Mouse (Mus musculus) forebrain, embryonic 11.5 days (tissue): ENCODE results near the gene Gm3476. TPM values are rescaled to one million over a fixed set of nuclear protein-coding genes. Genes with fewer than 3 reads are reported as not detected.
"Not testable (repeated sequence)": the region's sequence is repeated elsewhere in the genome, so short reads cannot be mapped to it uniquely, and the experiment has no call there.

Source experiments
- ATAC-seq: fragments of 200-750 bp; cut with Nextera tagmentation; replicated peaks from 2 replicates; pipeline ENCODE4 v1.8.0; 2017; ENCODE audit warnings: moderate TSS enrichment; ENCODE audit not compliant: low FRiP score
- DNase-seq: peaks from one replicate; pipeline ENCODE4 v3.0.0-alpha.2; 2017; ENCODE audit warnings: low spot score
- H3K27ac ChIP-seq: fragments of 300-500 bp; sonication (generic); 2 replicates; pipeline ENCODE4 v1.5.1; 2014; ENCODE audit warnings: low read depth, low read length
- H3K27me3 ChIP-seq: fragments of 300-500 bp; sonication (generic); 2 replicates; pipeline ENCODE4 v1.6.1; 2014; ENCODE audit warnings: mild to moderate bottlenecking, low read length, mixed read lengths; ENCODE audit not compliant: control insufficient read depth, insufficient read depth
- H3K36me3 ChIP-seq: fragments of 300-500 bp; sonication (generic); 2 replicates; pipeline ENCODE4 v1.6.1; 2014; ENCODE audit warnings: mild to moderate bottlenecking, low read length, moderate library complexity, mixed read lengths; ENCODE audit not compliant: control insufficient read depth, insufficient read depth
- H3K4me1 ChIP-seq: fragments of 300-500 bp; sonication (generic); replicated peaks from 2 replicates; pipeline ENCODE4 v1.6.1; 2014; ENCODE audit warnings: low read length, mixed read lengths; ENCODE audit not compliant: control insufficient read depth, insufficient read depth
- H3K4me2 ChIP-seq: fragments of 300-500 bp; sonication (generic); 2 replicates; pipeline ENCODE4 v1.6.1; 2014; ENCODE audit warnings: low read depth, mild to moderate bottlenecking, low read length, moderate library complexity, mixed read lengths; ENCODE audit not compliant: severe bottlenecking
- H3K4me3 ChIP-seq: fragments of 300-500 bp; sonication (generic); 2 replicates; pipeline ENCODE4 v1.5.1; 2014; ENCODE audit warnings: low read depth, low read length
- H3K9ac ChIP-seq: fragments of 300-500 bp; sonication (generic); 2 replicates; pipeline ENCODE4 v1.6.1; 2014; ENCODE audit warnings: low read length
- H3K9me3 ChIP-seq: fragments of 300-500 bp; sonication (generic); 2 replicates; pipeline ENCODE4 v1.6.1; 2016; ENCODE audit warnings: low read length, mixed read lengths; ENCODE audit not compliant: control insufficient read depth
- WGBS: fragments of 180-500 bp; shearing (Covaris S2); extraction: QIAGEN DNeasy Blood & Tissue Kit; methylation state at CpG from one replicate; pipeline ENCODE4 v1.1.7; 2014; 5-methylcytosine and 5-hydroxymethylcytosine counted together
- polyA plus RNA-seq: library from polyadenylated mRNA; unstranded; fragments of >200 nt; fragmentation: Nextera tagmentation; extraction: Ambion mirVana; gene quantifications from 2 replicates; pipeline ENCODE4 v1.2.1, GENCODE M21; 2014

Gene Gm3476
- not detected in 2 replicates for polyA plus RNA-seq

DNA sequence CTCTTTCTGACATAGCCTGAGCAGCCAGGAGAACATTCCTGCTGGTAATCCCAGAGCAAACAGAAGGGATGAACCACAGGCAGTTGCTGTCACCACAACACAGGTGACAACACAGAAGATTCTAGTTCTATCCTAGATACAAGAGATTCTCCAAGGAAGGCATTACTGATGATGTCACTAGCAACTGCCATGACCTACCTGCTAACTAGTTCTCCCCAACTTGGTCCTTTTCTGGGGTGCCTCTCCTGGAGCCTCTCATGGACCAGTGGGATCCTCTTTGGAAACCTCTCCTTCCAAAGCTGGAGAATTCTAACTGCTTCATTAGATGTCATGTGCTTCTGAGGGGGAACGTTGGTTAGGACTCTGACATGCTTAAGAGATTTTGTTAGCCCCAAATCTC lies at the start of gene Gm3476:
Gene Gm3476, minus strand, starts transcription at position 101 of the 400 bp plus-strand sequence.
- WGBS: no CpG with 5 or more reads among the region's 1 CpGs
- not testable (repeated sequence) for H3K27ac ChIP-seq, H3K27me3 ChIP-seq, H3K9me3 ChIP-seq, DNase-seq, H3K4me2 ChIP-seq, H3K4me1 ChIP-seq, ATAC-seq, H3K4me3 ChIP-seq, H3K9ac ChIP-seq, H3K36me3 ChIP-seq

DNA sequence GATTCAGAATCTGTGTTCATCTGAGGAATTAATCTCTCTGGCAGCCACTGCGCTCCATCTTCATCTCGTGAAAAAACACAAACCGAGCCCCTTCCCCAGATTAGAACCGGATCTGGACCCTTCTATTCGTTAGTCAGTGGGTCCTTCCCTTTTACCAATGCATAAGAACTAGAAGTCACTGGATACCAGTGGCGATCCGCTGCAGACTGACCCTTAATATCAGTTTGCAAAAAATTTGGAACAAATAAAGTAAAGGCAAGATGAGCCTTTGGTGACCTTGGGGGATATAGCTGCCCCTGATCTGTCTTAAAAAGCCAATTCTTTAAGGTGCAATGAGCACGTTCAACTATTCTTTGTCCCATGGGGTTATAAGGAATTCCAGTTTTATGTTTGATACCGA lies 37.9 kb upstream of the Gm3476 start:
- DNase-seq, H3K27ac ChIP-seq: not testable (repeated sequence)
- WGBS: 89% methylated on average over 2 of the region's 9 CpGs

DNA sequence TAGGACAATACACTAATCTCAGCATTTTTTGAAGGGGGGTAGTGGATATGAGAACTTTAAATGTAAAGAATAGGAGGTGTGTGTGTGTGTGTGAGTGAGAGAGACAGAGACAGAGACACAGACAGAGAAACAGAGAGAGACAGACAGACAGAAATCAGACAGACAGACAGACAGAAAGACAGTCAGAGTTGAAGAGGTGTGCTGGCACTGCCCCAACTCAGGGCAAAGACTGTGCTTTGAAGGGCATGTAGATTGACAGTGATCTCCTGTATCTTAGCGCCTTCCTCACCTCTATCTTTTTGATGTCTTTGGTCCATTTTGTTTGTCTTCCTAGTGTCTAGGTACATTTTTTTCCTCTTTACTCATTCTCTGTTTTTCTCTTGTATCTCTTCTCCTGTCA lies 35.5 kb upstream of the Gm3476 start:
- not testable (repeated sequence) for H3K36me3 ChIP-seq, H3K27ac ChIP-seq, H3K9ac ChIP-seq, H3K27me3 ChIP-seq, H3K4me3 ChIP-seq, H3K9me3 ChIP-seq, H3K4me1 ChIP-seq, ATAC-seq, DNase-seq, H3K4me2 ChIP-seq
- WGBS: no CpG with 5 or more reads among the region's 1 CpGs

More for the DNA sequence above, 37.9 kb upstream of the Gm3476 start:
- not testable (repeated sequence) for H3K9me3 ChIP-seq, H3K27me3 ChIP-seq, H3K4me2 ChIP-seq, H3K4me1 ChIP-seq, ATAC-seq, H3K9ac ChIP-seq, H3K4me3 ChIP-seq, H3K36me3 ChIP-seq

DNA sequence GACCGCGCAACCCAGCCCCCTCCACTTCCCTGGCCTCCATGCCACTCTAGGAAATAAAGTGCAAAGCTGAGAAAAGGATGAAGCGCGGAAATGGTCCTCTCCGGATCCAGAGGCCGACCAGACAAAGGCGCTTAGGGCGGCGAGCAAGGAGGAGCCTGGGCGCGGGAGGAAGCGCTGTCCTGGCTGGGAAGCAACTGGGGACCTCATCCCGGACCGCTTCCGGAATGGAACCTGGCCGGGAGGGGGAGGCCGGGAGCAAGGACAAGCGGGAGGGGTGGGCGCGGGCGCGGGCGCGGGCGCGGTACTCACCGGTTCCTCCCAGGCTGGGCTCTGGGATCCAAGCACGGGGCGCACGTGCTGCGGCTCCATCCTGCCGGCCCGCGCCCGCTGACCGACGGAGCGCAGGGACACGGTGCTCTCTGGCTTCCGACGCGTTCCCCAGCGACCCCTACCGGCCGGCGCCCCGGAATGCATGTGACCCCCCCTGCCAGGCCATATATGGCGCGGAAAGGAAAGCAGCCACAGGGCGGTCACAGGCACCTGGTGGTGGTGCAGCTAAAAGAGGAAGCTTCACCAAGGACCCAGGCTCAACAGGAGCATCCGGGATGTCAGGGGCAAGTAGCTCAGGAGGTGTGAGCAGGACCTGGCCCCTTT lies 17.2 kb downstream of the Gm3476 start, which contains the start of gene Gm3468:
Gene Gm3468, minus strand, starts transcription at position 394 of the 654 bp plus-strand sequence.
- Histone ChIP-seq H3K4me3 (peak within 1 kb of the TSS; percentile 26), H3K4me2 (peak within 1 kb of the TSS; percentile 38; the same call in 1 of the 2 replicates), H3K9ac (0 out of 2 replicates have a peak within 1 kb of the TSS, but pooled peaks have one; percentile 8)
- H3K4me1 ChIP-seq, H3K27ac ChIP-seq, H3K9me3 ChIP-seq, H3K36me3 ChIP-seq, H3K27me3 ChIP-seq: not testable (repeated sequence)
- under 1% methylated on average over 32 of the region's 51 CpGs for whole genome bisulfite sequencing
- ATAC-seq (peak; percentile 96), DNase-seq (peak; percentile 90)

DNA sequence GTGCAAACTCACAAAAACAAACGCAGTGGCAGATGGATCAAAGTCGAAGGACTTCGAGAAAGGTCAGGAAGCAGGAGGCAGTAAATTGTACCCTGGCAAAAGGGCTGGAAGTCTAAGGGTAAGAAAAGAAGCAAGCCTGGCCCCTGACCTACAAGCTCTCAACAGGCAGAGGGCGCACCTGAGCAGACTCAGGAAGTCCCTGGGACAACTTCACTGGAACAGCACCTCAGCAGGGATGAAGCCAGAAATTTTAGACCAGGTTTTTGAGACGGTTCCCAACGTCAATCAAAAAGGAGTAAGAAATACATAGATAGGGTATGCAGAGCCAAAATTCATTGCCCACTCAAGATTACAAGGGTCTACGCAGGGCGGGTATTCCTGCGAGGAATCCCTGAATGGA lies 18.1 kb downstream of the Gm3476 start:
- ATAC-seq, H3K27me3 ChIP-seq: not testable (repeated sequence)
- H3K4me2 ChIP-seq: peak overlapping the region; percentile 38; the same call in 1 of the 2 replicates

DNA sequence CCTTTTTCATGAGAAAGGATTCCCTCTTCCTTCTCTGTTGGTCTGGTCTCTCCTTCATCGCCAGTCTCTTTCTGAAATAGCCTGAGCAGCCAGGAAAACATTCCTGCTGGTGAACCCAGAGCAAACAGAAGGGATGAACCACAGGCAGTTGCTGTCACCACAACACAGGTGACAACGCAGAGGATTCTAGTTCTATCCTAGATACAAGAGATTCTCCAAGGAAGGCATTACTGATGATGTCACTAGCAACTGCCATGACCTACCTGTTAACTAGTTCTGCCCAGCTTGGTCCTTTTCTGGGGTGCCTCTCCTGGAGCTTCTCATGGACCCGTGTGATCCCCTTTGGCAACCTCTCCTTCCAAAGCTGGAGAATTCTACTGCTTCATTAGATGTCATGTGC lies 31.8 kb downstream of the Gm3476 start, which contains the start of gene Gm8206:
Gene Gm8206, minus strand, starts transcription at position 101 of the 400 bp plus-strand sequence.
- not testable (repeated sequence) for H3K27me3 ChIP-seq, H3K4me3 ChIP-seq, H3K4me2 ChIP-seq, H3K9ac ChIP-seq, H3K9me3 ChIP-seq, H3K4me1 ChIP-seq, H3K27ac ChIP-seq, H3K36me3 ChIP-seq, ATAC-seq, DNase-seq
- WGBS: 100% methylated on average over 2 of the region's 3 CpGs

More for the DNA sequence above, 18.1 kb downstream of the Gm3476 start:
- WGBS: 11% methylated on average over 8 of the region's 9 CpGs
- H3K4me1 ChIP-seq, H3K9me3 ChIP-seq, H3K36me3 ChIP-seq, H3K27ac ChIP-seq, H3K9ac ChIP-seq: not testable (repeated sequence)
- DNase-seq: peak; percentile 17
- peak overlapping the region; percentile 26; the same call in 1 of the 2 replicates for H3K4me3 ChIP-seq

DNA sequence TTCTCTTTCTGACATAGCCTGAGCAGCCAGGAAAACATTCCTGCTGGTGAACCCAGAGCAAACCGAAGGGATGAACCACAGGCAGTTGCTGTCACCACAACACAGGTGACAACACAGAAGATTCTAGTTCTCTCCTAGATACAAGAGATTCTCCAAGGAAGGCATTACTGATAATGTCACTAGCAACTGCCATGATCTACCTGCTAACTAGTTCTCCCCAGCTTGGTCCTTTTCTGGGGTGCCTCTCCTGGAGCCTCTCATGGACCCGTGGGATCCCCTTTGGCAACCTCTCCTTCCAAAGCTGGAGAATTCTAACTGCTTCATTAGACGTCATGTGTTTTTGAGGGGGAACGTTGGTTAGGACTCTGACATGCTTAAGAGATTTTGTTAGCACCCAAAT lies 67.4 kb downstream of the Gm3476 start, which contains the start of gene Gm6337:
Gene Gm6337, minus strand, starts transcription at position 101 of the 400 bp plus-strand sequence.
- H3K4me3 ChIP-seq, H3K4me2 ChIP-seq, H3K9me3 ChIP-seq, ATAC-seq, H3K27ac ChIP-seq, H3K4me1 ChIP-seq, H3K9ac ChIP-seq, H3K27me3 ChIP-seq, DNase-seq, H3K36me3 ChIP-seq: not testable (repeated sequence)
- WGBS: 88% methylated on average over 2 of the region's 4 CpGs
